8 mouse cellular contexts compared by ENCODE assay signal in the genomic region with DNA sequence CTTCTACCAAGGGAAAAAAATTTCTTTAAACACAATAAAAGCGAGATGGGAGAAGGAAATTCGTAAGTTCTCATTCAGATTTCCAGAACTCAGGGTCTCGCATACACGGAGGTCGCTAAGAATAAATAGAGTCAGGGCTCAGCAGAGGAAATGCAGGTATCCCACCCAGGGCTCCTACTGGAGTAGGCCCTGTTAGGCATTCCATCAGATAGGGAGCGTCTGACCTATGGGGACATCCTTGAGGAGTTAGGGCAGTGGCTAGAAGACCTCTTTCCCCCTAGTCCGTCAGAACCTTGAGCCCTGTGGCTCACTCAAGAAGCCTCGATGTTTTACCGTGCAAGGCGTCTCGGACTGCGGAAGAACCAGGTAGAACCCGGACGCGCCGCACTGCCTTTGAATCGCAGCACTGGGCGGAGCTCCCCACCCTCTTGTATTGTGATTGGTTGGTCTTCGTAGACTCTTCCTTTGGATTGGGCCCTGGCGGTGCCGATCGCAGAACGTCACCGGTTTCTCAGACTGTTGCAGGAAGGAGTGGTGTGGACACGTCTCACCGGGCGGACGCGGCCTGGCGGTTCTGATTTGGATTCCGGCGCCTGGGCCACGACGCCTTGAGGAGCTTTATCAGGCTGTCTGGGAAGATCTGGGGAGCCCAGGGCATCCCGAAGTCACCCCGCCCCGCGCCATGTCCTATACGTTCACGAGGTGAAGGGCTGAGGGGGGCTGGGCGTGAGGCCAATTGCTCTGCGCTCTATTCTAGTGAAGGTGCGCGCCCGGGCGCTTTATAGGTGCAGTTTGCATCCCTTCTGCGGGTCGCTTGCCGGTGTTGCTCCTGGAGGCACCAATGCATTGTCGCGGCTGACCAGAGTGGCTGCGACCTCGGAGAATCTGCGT. TPM values are rescaled to one million over a fixed set of nuclear protein-coding genes. Genes with fewer than 3 reads are reported as not detected.
A peak's percentile ranks its signal among the peaks of the same experiment; 100 is the strongest.
DNase-seq lines count a peak whose midpoint lies in the region; ATAC-seq and TF ChIP-seq lines count a peak whose summit lies in the region.

Gene Hltf (plus strand): TSS at position 506 of the 891 bp plus-strand sequence.

- peaks cover 2 to 21% of the 10 kb centered on the region in 2 experiments; a peak in 3 of 4 replicates for H3K4me1 ChIP-seq in CH12.LX (ENCODE audit: control insufficient read depth in 1 of 2, insufficient read depth in 2 of 2)
- peaks cover 3% of the 10 kb centered on the region; the same call in 1 of the 2 replicates for H3K4me1 ChIP-seq in forebrain, embryonic 11.5 days (replicated peaks; ENCODE audit: control insufficient read depth, insufficient read depth, low read length)
- H3K4me1 ChIP-seq in heart, embryonic 16.5 days (ENCODE audit: control insufficient read depth, insufficient read depth, low read length), result peaks cover 10% of the 10 kb centered on the region
- H3K4me1 ChIP-seq in liver, embryonic 15.5 days (replicated peaks), result peaks cover 16% of the 10 kb centered on the region
- peaks cover 6% of the 10 kb centered on the region for H3K4me1 ChIP-seq in neural tube, embryonic 12.5 days

- in situ Hi-C loops in CH12.LX (cut with MboI; ENCODE audit: low pct_ligation_motif_present, low pct_unique_long_range_greater_than_20kb, low sequenced_read_pairs), result loop anchor here (25.0 kb wide), 1 partner anchor 145 kb away; no protein-coding TSS in a partner anchor

- WGBS in forebrain, embryonic 11.5 days, result under 1% methylated on average over 47 of the region's 54 CpGs
- WGBS in heart, embryonic 16.5 days, result under 1% methylated on average over 50 of the region's 54 CpGs
- WGBS in liver, embryonic 15.5 days (ENCODE audit: insufficient replicate concordance), result under 1% methylated on average over 51 of the region's 54 CpGs
- WGBS in neural tube, embryonic 12.5 days, result under 1% methylated on average over 51 of the region's 54 CpGs

- TF ChIP-seq RAD21 in CH12.LX (IDR thresholded peaks at IDR 0.05; ENCODE audit: low read depth, low read length), result no peak

- H3K9me3 ChIP-seq in CH12.LX (replicated peaks; ENCODE audit: low read length), result no peaks in the 10 kb centered on the region
- no peaks in the 10 kb centered on the region for H3K9me3 ChIP-seq in forebrain, embryonic 11.5 days (ENCODE audit: control insufficient read depth, low read length)
- H3K9me3 ChIP-seq in heart, embryonic 16.5 days (replicated peaks; ENCODE audit: control insufficient read depth, low read length), result no peaks in the 10 kb centered on the region
- H3K9me3 ChIP-seq in liver, embryonic 15.5 days (replicated peaks), result no peaks in the 10 kb centered on the region
- no peaks in the 10 kb centered on the region for H3K9me3 ChIP-seq in neural tube, embryonic 12.5 days

- peak; percentile 90 for TF ChIP-seq POLR2A in CH12.LX (IDR thresholded peaks at IDR 0.05; ENCODE audit: low read depth, low read length)

- dilution Hi-C loops in CH12.LX (cut with MboI; ENCODE audit: extremely low pct_ligation_motif_present, extremely low pct_unique_long_range_greater_than_20kb, low sequenced_read_pairs), result no loop called here

- peak within 1 kb of the TSS; percentile 73 to 95 (median 88) for H3K4me3 ChIP-seq in CH12.LX (replicated peaks in 1 of 3; ENCODE audit: low read depth in 2 of 3, low read length in 2 of 3, poor library complexity in 1 of 3)
- H3K4me3 ChIP-seq in forebrain, embryonic 11.5 days (ENCODE audit: low read depth, low read length), result peak within 1 kb of the TSS; percentile 53
- H3K4me3 ChIP-seq in heart, embryonic 16.5 days (ENCODE audit: low read length), result peak within 1 kb of the TSS; percentile 95
- H3K4me3 ChIP-seq in liver, embryonic 15.5 days (replicated peaks), result peak within 1 kb of the TSS; percentile 84
- peak within 1 kb of the TSS; percentile 65 for H3K4me3 ChIP-seq in neural tube, embryonic 12.5 days

- peaks cover 5 to 12% of the 10 kb centered on the region in 2 experiments for H3K36me3 ChIP-seq in CH12.LX (replicated peaks in 1 of 2; ENCODE audit: control insufficient read depth in 1 of 2, insufficient read depth in 1 of 2, low read length in 1 of 2)
- no peaks in the 10 kb centered on the region for H3K36me3 ChIP-seq in forebrain, embryonic 11.5 days (ENCODE audit: control insufficient read depth, insufficient read depth, low read length)
- H3K36me3 ChIP-seq in heart, embryonic 16.5 days (ENCODE audit: control insufficient read depth, insufficient read depth), result peaks cover 5% of the 10 kb centered on the region
- H3K36me3 ChIP-seq in liver, embryonic 15.5 days (replicated peaks), result peaks cover 5% of the 10 kb centered on the region; the same call in 1 of the 2 replicates
- peaks cover 3% of the 10 kb centered on the region; the same call in 1 of the 2 replicates for H3K36me3 ChIP-seq in neural tube, embryonic 12.5 days

- peak within 1 kb of the TSS; percentile 88 for H3K4me2 ChIP-seq in CH12.LX (ENCODE audit: insufficient read depth, low read depth, poor library complexity, severe bottlenecking)
- H3K4me2 ChIP-seq in forebrain, embryonic 11.5 days (ENCODE audit: low read depth, low read length, severe bottlenecking), result peak within 1 kb of the TSS; percentile 63
- H3K4me2 ChIP-seq in heart, embryonic 16.5 days (ENCODE audit: low read depth, low read length), result peak within 1 kb of the TSS; percentile 71
- H3K4me2 ChIP-seq in liver, embryonic 15.5 days, result peak within 1 kb of the TSS; percentile 79
- H3K4me2 ChIP-seq in neural tube, embryonic 12.5 days (replicated peaks), result peak within 1 kb of the TSS; percentile 64

- no peaks in the 10 kb centered on the region for H3K27me3 ChIP-seq in CH12.LX (replicated peaks)
- no peaks in the 10 kb centered on the region for H3K27me3 ChIP-seq in forebrain, embryonic 11.5 days (ENCODE audit: control insufficient read depth, insufficient read depth, low read length)
- no peaks in the 10 kb centered on the region for H3K27me3 ChIP-seq in heart, embryonic 16.5 days (ENCODE audit: control insufficient read depth, insufficient read depth, low read length)
- no peaks in the 10 kb centered on the region for H3K27me3 ChIP-seq in liver, embryonic 15.5 days
- no peaks in the 10 kb centered on the region for H3K27me3 ChIP-seq in neural tube, embryonic 12.5 days (replicated peaks)

- no peak for TF ChIP-seq CTCF in CH12.LX (conservative IDR thresholded peaks at IDR 0.05 in 1 of 2, IDR thresholded peaks at IDR 0.05 in 1 of 2; ENCODE audit: low read depth in 2 of 2, low read length in 2 of 2)

- peak; percentile 100 for ATAC-seq in forebrain, embryonic 11.5 days (replicated peaks; ENCODE audit: low FRiP score)
- ATAC-seq in heart, embryonic 16.5 days (replicated peaks; ENCODE audit: extremely low read depth, insufficient read depth, low FRiP score), result peak; percentile 100
- ATAC-seq in liver, embryonic 15.5 days (ENCODE audit: insufficient read depth), result peak; percentile 100
- ATAC-seq in neural tube, embryonic 12.5 days (ENCODE audit: low FRiP score, low read depth), result peak; percentile 100

- peak within 1 kb of the TSS; percentile 65 for H3K9ac ChIP-seq in CH12.LX (ENCODE audit: insufficient read depth, low read depth)
- peak within 1 kb of the TSS; percentile 59 for H3K9ac ChIP-seq in forebrain, embryonic 11.5 days (ENCODE audit: low read length)
- peak within 1 kb of the TSS; percentile 87 for H3K9ac ChIP-seq in heart, embryonic 16.5 days (ENCODE audit: low read length)
- peak within 1 kb of the TSS; percentile 67 for H3K9ac ChIP-seq in liver, embryonic 15.5 days
- peak within 1 kb of the TSS; percentile 55 for H3K9ac ChIP-seq in neural tube, embryonic 12.5 days

- peaks cover 12% of the 10 kb centered on the region for H3K79me2 ChIP-seq in CH12.LX (replicated peaks; ENCODE audit: control insufficient read depth, extremely low read depth, insufficient read depth, poor library complexity, severe bottlenecking)

- peak within 1 kb of the TSS; percentile 30 for H3K27ac ChIP-seq in CH12.LX (ENCODE audit: insufficient read depth, low read depth)
- no peak within 1 kb of the TSS for H3K27ac ChIP-seq in forebrain, embryonic 11.5 days (ENCODE audit: low read depth, low read length)
- H3K27ac ChIP-seq in heart, embryonic 16.5 days (ENCODE audit: low read length), result peak within 1 kb of the TSS; percentile 75
- H3K27ac ChIP-seq in liver, embryonic 15.5 days (replicated peaks), result peak within 1 kb of the TSS; percentile 69
- peak within 1 kb of the TSS; percentile 16; the same call in 1 of the 2 replicates for H3K27ac ChIP-seq in neural tube, embryonic 12.5 days

- no peak for TF ChIP-seq EP300 in CH12.LX (IDR thresholded peaks at IDR 0.05; ENCODE audit: low read length)

- peak; percentile 97 for DNase-seq in CH12.LX (ENCODE audit: extremely low read depth)
- DNase-seq in c-Kit-positive CD71-positive TER-119-negative erythroid progenitor cells, embryonic 14.5 days (ENCODE audit: low read depth), result peak; percentile 88
- peak; percentile 93 for DNase-seq in forebrain, embryonic 11.5 days (ENCODE audit: low spot score)
- peak; percentile 95 to 96 for DNase-seq in kidney, postnatal 36 days
- DNase-seq in telencephalon, adult 2 months (ENCODE audit: low read depth, low spot score), result peak; percentile 95

TF ChIP-seq in CH12.LX, 34 proteins besides CTCF, POLR2A, EP300 and RAD21 (continues in another document):
- peak; percentile 67 for TF ChIP-seq HCFC1 (IDR thresholded peaks at IDR 0.05; ENCODE audit: low read depth, low read length)
- peak; percentile 77 for TF ChIP-seq TCF12 (IDR thresholded peaks at IDR 0.05; ENCODE audit: low read depth, low read length)
- TF ChIP-seq NRF1 (IDR thresholded peaks at IDR 0.05; ENCODE audit: low read depth, low read length), result peak; percentile 41; the same call in 1 of the 2 replicates
- peak; percentile 84; the same call in 1 of the 2 replicates for TF ChIP-seq MAX (IDR thresholded peaks at IDR 0.05; ENCODE audit: low read length)
- TF ChIP-seq USF1 (IDR thresholded peaks at IDR 0.05; ENCODE audit: low read depth, low read length), result no peak
- TF ChIP-seq ETS1 (conservative IDR thresholded peaks at IDR 0.05; ENCODE audit: low read depth, low read length), result no peak
- peak; percentile 94; the same call in 1 of the 2 replicates for TF ChIP-seq ZMIZ1 (IDR thresholded peaks at IDR 0.05; ENCODE audit: low read depth, low read length)
- no peak; the same call in none of the 2 replicates for TF ChIP-seq SIN3A (IDR thresholded peaks at IDR 0.05; ENCODE audit: low read length)
- TF ChIP-seq JUND (conservative IDR thresholded peaks at IDR 0.05; ENCODE audit: low read depth, low read length), result no peak
- TF ChIP-seq MXI1 (IDR thresholded peaks at IDR 0.05; ENCODE audit: low read depth, low read length), result peak; percentile 92; the same call in 1 of the 2 replicates
- TF ChIP-seq ZKSCAN1 (IDR thresholded peaks at IDR 0.05; ENCODE audit: borderline replicate concordance, low read depth, low read length), result no peak

RNA-seq across cellular contexts. Expression of gene Hltf, which starts in this region (rescaled TPM):
- total RNA-seq in CH12.LX (2012; rRNA removed) (18.9 and 20.6 TPM in 2 replicates), CH12.LX (2014; rRNA removed) (37.1 and 45.4 TPM in 2 replicates)
- polyA plus RNA-seq in CH12.LX (2012; ENCODE audit: insufficient read length, low read depth), result 19.4 and 20.2 TPM in 2 replicates
- 22.0 and 25.9 TPM in 2 replicates for polyA plus RNA-seq in forebrain, embryonic 11.5 days (2014; fragmentation: Nextera tagmentation; extraction: Ambion mirVana)
- 14.3 and 14.7 TPM in 2 replicates for polyA plus RNA-seq in heart, embryonic 16.5 days (2015; fragmentation: Nextera tagmentation; extraction: Ambion mirVana)
- polyA plus RNA-seq in liver, embryonic 15.5 days (2015; fragmentation: Nextera tagmentation; extraction: Ambion mirVana), result 8.6 and 9.6 TPM in 2 replicates
- 21.8 and 22.8 TPM in 2 replicates for polyA plus RNA-seq in neural tube, embryonic 12.5 days (2016; fragmentation: Nextera tagmentation; extraction: Ambion mirVana)
